Mouse (Mus musculus): ENCODE results near the gene Fgf15. TPM values are rescaled to one million over a fixed set of nuclear protein-coding genes. Genes with fewer than 3 reads are reported as not detected.

The Fgf15 gene
- polyA plus RNA-seq, 1 experiment from 2014 or later: 68.2 TPM

DNA sequence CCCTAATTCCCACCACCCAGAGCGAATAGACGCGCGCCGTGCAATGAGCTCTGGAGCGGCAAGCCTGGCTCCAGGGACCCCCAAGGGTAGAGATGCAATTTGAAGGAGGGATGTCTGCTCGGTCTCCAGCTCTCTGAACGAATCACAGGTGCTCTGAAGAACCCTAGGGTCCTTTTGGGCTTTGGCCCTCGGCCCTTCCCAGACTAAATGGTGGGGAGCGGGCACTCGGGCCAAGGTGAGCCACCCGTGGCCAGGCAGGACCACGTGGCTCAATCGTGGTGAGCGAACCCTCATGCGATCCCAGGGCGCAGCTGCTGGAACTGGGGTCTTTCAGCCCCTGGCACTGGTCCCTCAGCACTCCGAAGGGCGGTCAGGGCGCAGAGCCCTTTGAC, 46.4 kb downstream of the Fgf15 start:
- DNase-seq (ENCODE audit: low spot score) (no peak), ATAC-seq (ENCODE audit: low FRiP score) (no peak)
- Histone ChIP-seq H3K4me2 (replicated peaks; ENCODE audit: low read depth, low read length) (peak overlapping the region; percentile 91), H3K4me1 (replicated peaks; ENCODE audit: control insufficient read depth, insufficient read depth, low read length) (peaks cover 16% of the 10 kb centered on the region), H3K9me3 (ENCODE audit: control insufficient read depth, low read length) (no peaks in the 10 kb centered on the region), H3K27me3 (ENCODE audit: control insufficient read depth, insufficient read depth, low read length) (peaks cover 14% of the 10 kb centered on the region), H3K27ac (ENCODE audit: low read depth, low read length) (peak overlapping the region; percentile 42; the same call in 1 of the 2 replicates), H3K36me3 (ENCODE audit: control insufficient read depth, insufficient read depth, low read length) (no peaks in the 10 kb centered on the region), H3K9ac (ENCODE audit: low read depth, low read length) (peak overlapping the region; percentile 24), H3K4me3 (ENCODE audit: low read depth, low read length) (peak overlapping the region; percentile 37)
- 1% methylated on average over 20 of the region's 20 CpGs for WGBS

- WGBS: under 1% methylated on average over 45 of the region's 45 CpGs
- peaks cover 14% of the 10 kb centered on the region for H3K27me3 ChIP-seq (ENCODE audit: control insufficient read depth, insufficient read depth, low read length)
Measured at GRCm38 (mm10) chr7:144943254-144943653, 46.9 kb downstream of the Fgf15 start.

More at GRCm38 (mm10) chr7:144943254-144943653, 46.9 kb downstream of the Fgf15 start:
- H3K9me3 ChIP-seq (ENCODE audit: control insufficient read depth, low read length): no peaks in the 10 kb centered on the region
- peak overlapping the region; percentile 24; the same call in 1 of the 2 replicates for H3K9ac ChIP-seq (ENCODE audit: low read depth, low read length)
- no peaks in the 10 kb centered on the region for H3K36me3 ChIP-seq (ENCODE audit: control insufficient read depth, insufficient read depth, low read length)
- H3K27ac ChIP-seq (ENCODE audit: low read depth, low read length): no peak overlapping the region
- peak overlapping the region; percentile 37 for H3K4me3 ChIP-seq (ENCODE audit: low read depth, low read length)
- peak; percentile 90 for DNase-seq (ENCODE audit: low spot score)
- H3K4me1 ChIP-seq (replicated peaks; ENCODE audit: control insufficient read depth, insufficient read depth, low read length): peaks cover 16% of the 10 kb centered on the region
- peak overlapping the region; percentile 91 for H3K4me2 ChIP-seq (replicated peaks; ENCODE audit: low read depth, low read length)
- ATAC-seq (ENCODE audit: low FRiP score): peak; percentile 18; the same call in 1 of the 2 replicates

Other genes with a start within 250 kb of the Fgf15 start
- gene Ano1, start 144.6 kb upstream of the Fgf15 start, polyA plus RNA-seq (2014; fragmentation: Nextera tagmentation; extraction: Ambion mirVana): 6.2 and 7.1 TPM in 2 replicates
- gene Fgf3, start 58.4 kb upstream of the Fgf15 start, polyA plus RNA-seq (2014; fragmentation: Nextera tagmentation; extraction: Ambion mirVana): 0.59 and 1.1 TPM in 2 replicates
- 0.04 TPM in 1 of 2 replicates, not detected in the other for gene Fgf4, start 49.2 kb upstream of the Fgf15 start, polyA plus RNA-seq (2014; fragmentation: Nextera tagmentation; extraction: Ambion mirVana)
- 27.3 and 28.9 TPM in 2 replicates for gene LTO1, start 18.6 kb downstream of the Fgf15 start, polyA plus RNA-seq (2014; fragmentation: Nextera tagmentation; extraction: Ambion mirVana)
- 185 and 200 TPM in 2 replicates for gene Ccnd1, start 43.4 kb downstream of the Fgf15 start, polyA plus RNA-seq (2014; fragmentation: Nextera tagmentation; extraction: Ambion mirVana)